Mouse (Mus musculus): ENCODE measurements around the gene Sec16a. TPM values are rescaled to one million over a fixed set of nuclear protein-coding genes. Genes with fewer than 3 reads are reported as not detected.

The Sec16a gene
- polyA plus RNA-seq, 1 experiment from 2014 or later = 32.4 TPM

- peaks cover 22% of the 10 kb centered on the region for H3K4me1 ChIP-seq (ENCODE audit: control insufficient read depth, insufficient read depth, low read length)
- H3K9me3 ChIP-seq (ENCODE audit: control insufficient read depth, low read length) = no peaks in the 10 kb centered on the region
Observed at GRCm38 (mm10) chr2:26447451-26447850, 2.4 kb upstream of the Sec16a start.

DNA sequence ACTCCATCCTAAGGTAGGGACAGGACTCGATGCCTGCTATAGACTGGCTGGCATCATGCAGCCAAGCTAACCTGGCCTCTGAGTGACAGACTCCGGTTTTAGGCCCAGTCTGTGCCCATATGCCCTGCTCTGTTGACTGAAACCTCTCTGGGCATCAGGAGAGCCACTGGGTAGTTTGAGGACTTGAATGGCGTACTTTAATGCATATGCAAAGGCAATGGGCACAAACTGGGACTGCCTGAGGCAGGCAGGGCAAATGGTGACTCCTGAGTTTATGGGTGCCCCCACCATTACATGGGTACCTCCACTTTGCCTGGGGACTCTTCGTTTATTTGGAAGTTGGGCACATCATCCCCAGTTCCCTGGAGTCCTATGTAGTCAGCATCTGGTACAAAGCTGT, 1.7 kb upstream of the Sec16a start:
- H3K27ac ChIP-seq (replicated peaks; ENCODE audit: low read depth, low read length) = no peak overlapping the region
- no peak for ATAC-seq (ENCODE audit: low FRiP score, low TSS enrichment)
- DNase-seq = no peak
- H3K4me2 ChIP-seq (ENCODE audit: low read length) = peak overlapping the region; percentile 72
- no peaks in the 10 kb centered on the region for H3K9me3 ChIP-seq (ENCODE audit: control insufficient read depth, low read length)
- WGBS = 79% methylated on average over 4 of the region's 4 CpGs
- H3K27me3 ChIP-seq (ENCODE audit: control insufficient read depth, insufficient read depth, low read length) = no peaks in the 10 kb centered on the region
- H3K9ac ChIP-seq (replicated peaks; ENCODE audit: low read length) = peak overlapping the region; percentile 13; the same call in 1 of the 2 replicates
- H3K4me1 ChIP-seq (ENCODE audit: control insufficient read depth, insufficient read depth, low read length) = peaks cover 22% of the 10 kb centered on the region
- peak overlapping the region; percentile 88 for H3K4me3 ChIP-seq (replicated peaks; ENCODE audit: low read depth, low read length)
- peaks cover 2% of the 10 kb centered on the region for H3K36me3 ChIP-seq (ENCODE audit: control insufficient read depth, insufficient read depth, low read length)

More at GRCm38 (mm10) chr2:26447451-26447850, 2.4 kb upstream of the Sec16a start:
- Histone ChIP-seq H3K9ac (replicated peaks; ENCODE audit: low read length) (no peak overlapping the region), H3K4me2 (ENCODE audit: low read length) (no peak overlapping the region), H3K4me3 (replicated peaks; ENCODE audit: low read depth, low read length) (no peak overlapping the region), H3K36me3 (ENCODE audit: control insufficient read depth, insufficient read depth, low read length) (no peaks in the 10 kb centered on the region), H3K27me3 (ENCODE audit: control insufficient read depth, insufficient read depth, low read length) (no peaks in the 10 kb centered on the region), H3K27ac (replicated peaks; ENCODE audit: low read depth, low read length) (no peak overlapping the region)
- DNase-seq (no peak), ATAC-seq (ENCODE audit: low FRiP score, low TSS enrichment) (no peak)
- WGBS = 73% methylated on average over 1 of the region's 1 CpGs

DNA sequence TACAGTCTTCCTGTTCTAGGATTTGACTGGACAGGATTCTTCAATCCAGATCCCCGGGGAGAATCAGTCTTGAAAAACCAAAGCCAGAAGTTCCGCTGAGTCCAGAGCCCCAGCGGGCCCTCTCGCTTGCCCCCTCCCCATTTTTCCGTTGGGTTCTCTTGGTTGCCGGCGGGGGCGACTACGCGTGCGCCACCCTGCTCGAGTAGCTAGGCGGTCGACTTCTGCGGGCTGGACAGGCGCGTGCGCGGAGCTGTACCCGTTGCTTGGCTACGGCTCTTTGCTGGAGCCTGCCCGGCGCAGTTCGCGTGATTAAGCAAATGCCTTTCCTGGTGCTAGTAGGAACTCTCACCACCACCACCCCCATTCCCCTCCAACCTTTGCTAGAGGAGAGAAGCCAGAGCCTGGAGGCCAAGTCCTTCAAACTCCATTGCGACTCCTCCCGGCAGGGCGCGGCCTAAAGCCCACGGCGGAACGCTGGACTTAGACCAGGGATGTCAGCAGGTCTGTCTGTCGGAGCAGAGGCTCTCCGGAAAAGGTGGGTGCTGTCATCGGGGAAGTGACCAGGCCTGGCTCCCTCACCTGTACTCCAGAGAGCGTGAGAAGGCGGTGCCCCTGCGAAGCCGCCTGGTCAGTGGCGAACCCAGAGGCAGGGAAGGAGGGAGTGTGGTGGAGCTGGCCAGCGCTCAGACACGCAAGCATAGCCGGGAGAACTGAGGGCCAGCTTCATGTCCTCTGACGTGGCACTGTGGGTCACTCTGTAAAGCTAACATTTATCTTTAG, 840 bp upstream of the Sec16a start:
- H3K4me3 ChIP-seq (replicated peaks; ENCODE audit: low read depth, low read length) = peak overlapping the region; percentile 88
- H3K4me2 ChIP-seq (ENCODE audit: low read length) = peak overlapping the region; percentile 72
- no peaks in the 10 kb centered on the region for H3K27me3 ChIP-seq (ENCODE audit: control insufficient read depth, insufficient read depth, low read length)
- H3K9ac ChIP-seq (replicated peaks; ENCODE audit: low read length) = peak overlapping the region; percentile 49
- peaks cover 22% of the 10 kb centered on the region for H3K4me1 ChIP-seq (ENCODE audit: control insufficient read depth, insufficient read depth, low read length)
- under 1% methylated on average over 44 of the region's 44 CpGs for WGBS
- no peaks in the 10 kb centered on the region for H3K9me3 ChIP-seq (ENCODE audit: control insufficient read depth, low read length)
- peak overlapping the region; percentile 84 for H3K27ac ChIP-seq (replicated peaks; ENCODE audit: low read depth, low read length)
- peak; percentile 89 for ATAC-seq (ENCODE audit: low FRiP score, low TSS enrichment)
- H3K36me3 ChIP-seq (ENCODE audit: control insufficient read depth, insufficient read depth, low read length) = peaks cover 10% of the 10 kb centered on the region
- DNase-seq = peak; percentile 97

GRCm38 (mm10) chr2:26444368-26444767, 648 bp downstream of the Sec16a start:
- peak overlapping the region; percentile 88 for H3K4me3 ChIP-seq (replicated peaks; ENCODE audit: low read depth, low read length)
- ATAC-seq (ENCODE audit: low FRiP score, low TSS enrichment) = no peak
- H3K36me3 ChIP-seq (ENCODE audit: control insufficient read depth, insufficient read depth, low read length) = peaks cover 25% of the 10 kb centered on the region
- DNase-seq = no peak
- H3K4me1 ChIP-seq (ENCODE audit: control insufficient read depth, insufficient read depth, low read length) = peaks cover 22% of the 10 kb centered on the region
- no peaks in the 10 kb centered on the region for H3K9me3 ChIP-seq (ENCODE audit: control insufficient read depth, low read length)
- peak overlapping the region; percentile 86 for H3K4me2 ChIP-seq (ENCODE audit: low read length)
- H3K9ac ChIP-seq (replicated peaks; ENCODE audit: low read length) = peak overlapping the region; percentile 84
- 9% methylated on average over 15 of the region's 15 CpGs for WGBS
- peak overlapping the region; percentile 87 for H3K27ac ChIP-seq (replicated peaks; ENCODE audit: low read depth, low read length)
- no peaks in the 10 kb centered on the region for H3K27me3 ChIP-seq (ENCODE audit: control insufficient read depth, insufficient read depth, low read length)

- Histone ChIP-seq H3K27me3 (ENCODE audit: control insufficient read depth, insufficient read depth, low read length) (no peaks in the 10 kb centered on the region), H3K9ac (replicated peaks; ENCODE audit: low read length) (peak overlapping the region; percentile 84), H3K4me1 (ENCODE audit: control insufficient read depth, insufficient read depth, low read length) (peaks cover 22% of the 10 kb centered on the region), H3K36me3 (ENCODE audit: control insufficient read depth, insufficient read depth, low read length) (peaks cover 30% of the 10 kb centered on the region), H3K4me3 (replicated peaks; ENCODE audit: low read depth, low read length) (peak overlapping the region; percentile 88), H3K9me3 (ENCODE audit: control insufficient read depth, low read length) (no peaks in the 10 kb centered on the region), H3K27ac (replicated peaks; ENCODE audit: low read depth, low read length) (no peak overlapping the region), H3K4me2 (ENCODE audit: low read length) (peak overlapping the region; percentile 86)
- WGBS = 66% methylated on average over 3 of the region's 3 CpGs
- no peak for DNase-seq
- ATAC-seq (ENCODE audit: low FRiP score, low TSS enrichment) = no peak
Observed at GRCm38 (mm10) chr2:26443876-26444275, 1.1 kb downstream of the Sec16a start.

DNA sequence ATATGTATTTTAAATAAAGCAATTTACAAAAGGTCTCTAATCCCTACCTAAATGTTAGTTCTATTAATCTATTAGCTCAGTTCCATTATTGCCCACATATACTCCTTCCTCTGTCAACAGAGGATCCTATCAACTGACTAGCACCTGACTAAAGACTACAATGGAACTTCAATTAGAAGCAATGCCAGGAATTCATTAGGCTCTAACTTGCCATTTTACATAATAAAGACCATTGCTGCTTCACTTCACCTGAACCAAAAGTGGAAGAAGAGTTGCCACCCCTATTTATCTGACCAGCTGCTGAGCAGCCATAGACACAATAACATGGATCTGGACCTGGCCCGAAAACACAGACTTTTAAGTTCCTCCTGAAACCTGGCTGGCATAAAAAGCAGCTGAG, 2.2 kb downstream of the Sec16a start:
- Histone ChIP-seq H3K9ac (replicated peaks; ENCODE audit: low read length) (no peak overlapping the region), H3K27me3 (ENCODE audit: control insufficient read depth, insufficient read depth, low read length) (no peaks in the 10 kb centered on the region), H3K4me2 (ENCODE audit: low read length) (0 out of 2 replicates have a peak overlapping the region, but pooled peaks have one; percentile 12), H3K4me1 (ENCODE audit: control insufficient read depth, insufficient read depth, low read length) (peaks cover 22% of the 10 kb centered on the region), H3K36me3 (ENCODE audit: control insufficient read depth, insufficient read depth, low read length) (peaks cover 41% of the 10 kb centered on the region), H3K27ac (replicated peaks; ENCODE audit: low read depth, low read length) (no peak overlapping the region), H3K4me3 (replicated peaks; ENCODE audit: low read depth, low read length) (no peak overlapping the region), H3K9me3 (ENCODE audit: control insufficient read depth, low read length) (no peaks in the 10 kb centered on the region)
- ATAC-seq (ENCODE audit: low FRiP score, low TSS enrichment) = no peak
- no peak for DNase-seq
- 83% methylated on average over 1 of the region's 1 CpGs for WGBS

- 84% methylated on average over 5 of the region's 5 CpGs for WGBS
Observed at GRCm38 (mm10) chr2:26441688-26442087, 3.3 kb downstream of the Sec16a start.

GRCm38 (mm10) chr2:26441261-26441660, 3.8 kb downstream of the Sec16a start:
- Histone ChIP-seq H3K4me2 (ENCODE audit: low read length) (no peak overlapping the region), H3K36me3 (ENCODE audit: control insufficient read depth, insufficient read depth, low read length) (peaks cover 48% of the 10 kb centered on the region), H3K4me1 (ENCODE audit: control insufficient read depth, insufficient read depth, low read length) (peaks cover 14% of the 10 kb centered on the region), H3K9ac (replicated peaks; ENCODE audit: low read length) (no peak overlapping the region), H3K9me3 (ENCODE audit: control insufficient read depth, low read length) (no peaks in the 10 kb centered on the region), H3K27me3 (ENCODE audit: control insufficient read depth, insufficient read depth, low read length) (no peaks in the 10 kb centered on the region), H3K4me3 (replicated peaks; ENCODE audit: low read depth, low read length) (no peak overlapping the region), H3K27ac (replicated peaks; ENCODE audit: low read depth, low read length) (no peak overlapping the region)
- WGBS = 95% methylated on average over 4 of the region's 4 CpGs
- no peak for DNase-seq
- ATAC-seq (ENCODE audit: low FRiP score, low TSS enrichment) = no peak

More at GRCm38 (mm10) chr2:26441688-26442087, 3.3 kb downstream of the Sec16a start:
- Histone ChIP-seq H3K27ac (replicated peaks; ENCODE audit: low read depth, low read length) (no peak overlapping the region), H3K4me2 (ENCODE audit: low read length) (no peak overlapping the region), H3K36me3 (ENCODE audit: control insufficient read depth, insufficient read depth, low read length) (peaks cover 48% of the 10 kb centered on the region), H3K4me3 (replicated peaks; ENCODE audit: low read depth, low read length) (no peak overlapping the region), H3K9ac (replicated peaks; ENCODE audit: low read length) (no peak overlapping the region), H3K4me1 (ENCODE audit: control insufficient read depth, insufficient read depth, low read length) (peaks cover 18% of the 10 kb centered on the region), H3K27me3 (ENCODE audit: control insufficient read depth, insufficient read depth, low read length) (no peaks in the 10 kb centered on the region), H3K9me3 (ENCODE audit: control insufficient read depth, low read length) (no peaks in the 10 kb centered on the region)
- no peak for DNase-seq
- ATAC-seq (ENCODE audit: low FRiP score, low TSS enrichment) = no peak

DNA sequence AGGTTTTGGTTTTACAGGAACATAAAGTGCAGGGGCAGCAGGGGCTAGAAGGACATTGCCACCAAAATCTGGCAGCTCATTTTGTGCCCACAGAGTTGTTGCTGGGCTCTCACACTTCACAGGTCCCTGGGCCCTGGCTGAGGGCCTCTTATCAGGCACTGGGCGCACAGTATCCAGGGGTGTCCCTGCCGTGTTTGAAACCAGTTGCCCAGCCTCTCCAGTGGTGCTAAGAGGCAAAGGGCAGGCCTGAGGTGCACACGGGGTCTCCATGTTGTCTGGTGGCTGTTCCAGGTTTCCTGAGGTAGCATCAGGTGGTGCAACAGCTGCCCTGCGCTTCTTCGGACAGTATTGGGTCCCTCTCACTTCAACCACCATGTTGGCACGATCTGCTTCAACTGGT, 5.3 kb downstream of the Sec16a start:
- Histone ChIP-seq H3K36me3 (ENCODE audit: control insufficient read depth, insufficient read depth, low read length) (peaks cover 62% of the 10 kb centered on the region), H3K9ac (replicated peaks; ENCODE audit: low read length) (no peak overlapping the region), H3K4me1 (ENCODE audit: control insufficient read depth, insufficient read depth, low read length) (peaks cover 13% of the 10 kb centered on the region), H3K9me3 (ENCODE audit: control insufficient read depth, low read length) (no peaks in the 10 kb centered on the region), H3K27me3 (ENCODE audit: control insufficient read depth, insufficient read depth, low read length) (no peaks in the 10 kb centered on the region), H3K4me3 (replicated peaks; ENCODE audit: low read depth, low read length) (no peak overlapping the region), H3K4me2 (ENCODE audit: low read length) (no peak overlapping the region), H3K27ac (replicated peaks; ENCODE audit: low read depth, low read length) (no peak overlapping the region)
- DNase-seq (no peak), ATAC-seq (ENCODE audit: low FRiP score, low TSS enrichment) (no peak)
- 91% methylated on average over 6 of the region's 6 CpGs for WGBS

All from midbrain, embryonic 14.5 days (tissue).